Mouse (Mus musculus): ENCODE measurements at regions not wholly inside any gene's neighbourhood (a gene's known extent, or its start where the extent isn't known, plus 50 kb on each side); places are given as distances from the start of the nearest gene placed in this dataset.

- DNase-seq (ENCODE audit: low spot score) = no peak
Observed at GRCm38 (mm10) chr17:52031079-52031478, 198.0 kb upstream of the Satb1 start.

- no peak for DNase-seq (ENCODE audit: low spot score)
Observed at GRCm38 (mm10) chr17:51986920-51987319, 153.8 kb upstream of the Satb1 start.

GRCm38 (mm10) chr17:51986212-51986611, 153.1 kb upstream of the Satb1 start:
- DNase-seq (ENCODE audit: low spot score) = no peak

- no peak for DNase-seq (ENCODE audit: low spot score)
Observed at GRCm38 (mm10) chr17:51979126-51979525, 146.0 kb upstream of the Satb1 start.

- no peak for DNase-seq (ENCODE audit: low spot score)
Observed at GRCm38 (mm10) chr17:51971444-51971843, 138.4 kb upstream of the Satb1 start.

GRCm38 (mm10) chr17:51966573-51967284, 133.6 kb upstream of the Satb1 start:
- DNase-seq (ENCODE audit: low spot score) = no peak

- no peak for DNase-seq (ENCODE audit: low spot score)
Observed at GRCm38 (mm10) chr17:51962529-51963110, 129.5 kb upstream of the Satb1 start.

- DNase-seq (ENCODE audit: low spot score) = no peak
Observed at GRCm38 (mm10) chr17:51961337-51961736, 128.2 kb upstream of the Satb1 start.

- no peak for DNase-seq (ENCODE audit: low spot score)
Observed at GRCm38 (mm10) chr17:51956275-51956674, 123.2 kb upstream of the Satb1 start.

- DNase-seq (ENCODE audit: low spot score) = no peak
Observed at GRCm38 (mm10) chr17:51937707-51938106, 104.6 kb upstream of the Satb1 start.

GRCm38 (mm10) chr17:51936071-51936470, 103.0 kb upstream of the Satb1 start:
- no peak for DNase-seq (ENCODE audit: low spot score)

- no peak for DNase-seq (ENCODE audit: low spot score)
Observed at GRCm38 (mm10) chr17:51926392-51926791, 93.3 kb upstream of the Satb1 start.

GRCm38 (mm10) chr17:51907031-51907430, 73.9 kb upstream of the Satb1 start:
- no peak for DNase-seq (ENCODE audit: low spot score)

GRCm38 (mm10) chr17:51906418-51906817, 73.3 kb upstream of the Satb1 start:
- DNase-seq (ENCODE audit: low spot score) = no peak

- no peak for DNase-seq (ENCODE audit: low spot score)
Observed at GRCm38 (mm10) chr17:51903885-51904284, 70.8 kb upstream of the Satb1 start.

GRCm38 (mm10) chr17:51899376-51899775, 66.3 kb upstream of the Satb1 start:
- DNase-seq (ENCODE audit: low spot score) = no peak

- DNase-seq (ENCODE audit: low spot score) = no peak
Observed at GRCm38 (mm10) chr17:51896160-51896559, 63.1 kb upstream of the Satb1 start.

- no peak for DNase-seq (ENCODE audit: low spot score)
Observed at GRCm38 (mm10) chr17:51894278-51894677, 61.2 kb upstream of the Satb1 start.

GRCm38 (mm10) chr17:51892856-51893255, 59.8 kb upstream of the Satb1 start:
- no peak for DNase-seq (ENCODE audit: low spot score)

- no peak for DNase-seq (ENCODE audit: low spot score)
Observed at GRCm38 (mm10) chr17:51892159-51892558, 59.1 kb upstream of the Satb1 start.
